Mouse (Mus musculus): ENCODE measurements around the gene Tyrobp.

The Tyrobp gene

GRCm38 (mm10) chr7:30413596-30413995 lies at the start of gene Tyrobp:
Gene Tyrobp (plus strand): TSS chr7:30413760.
- DNase-seq = no peak

GRCm38 (mm10) chr7:30367466-30367865 lies 46.1 kb upstream of the Tyrobp start:
- DNase-seq = no peak

- peak; percentile 98 for DNase-seq
Measured at GRCm38 (mm10) chr7:30373501-30373962, 40.0 kb upstream of the Tyrobp start.

GRCm38 (mm10) chr7:30380061-30380460 lies 33.5 kb upstream of the Tyrobp start:
- no peak for DNase-seq

- no peak for DNase-seq
Measured at GRCm38 (mm10) chr7:30384106-30384505, 29.5 kb upstream of the Tyrobp start.

- no peak for DNase-seq
Measured at GRCm38 (mm10) chr7:30392746-30393520, 20.6 kb upstream of the Tyrobp start.

GRCm38 (mm10) chr7:30393631-30394030 lies 19.9 kb upstream of the Tyrobp start:
- DNase-seq = no peak

GRCm38 (mm10) chr7:30394379-30394778 lies 19.2 kb upstream of the Tyrobp start:
- no peak for DNase-seq

GRCm38 (mm10) chr7:30394871-30395270 lies 18.7 kb upstream of the Tyrobp start:
- no peak for DNase-seq

- no peak for DNase-seq
Measured at GRCm38 (mm10) chr7:30399671-30400070, 13.9 kb upstream of the Tyrobp start.

- no peak for DNase-seq
Measured at GRCm38 (mm10) chr7:30402343-30402742, 11.2 kb upstream of the Tyrobp start.

GRCm38 (mm10) chr7:30408639-30409038 lies 4.9 kb upstream of the Tyrobp start:
- no peak for DNase-seq

GRCm38 (mm10) chr7:30409789-30410188 lies 3.8 kb upstream of the Tyrobp start:
- DNase-seq = no peak

- no peak for DNase-seq
Measured at GRCm38 (mm10) chr7:30411023-30411422, 2.5 kb upstream of the Tyrobp start.

GRCm38 (mm10) chr7:30412735-30413147 lies 819 bp upstream of the Tyrobp start:
- DNase-seq = no peak

GRCm38 (mm10) chr7:30417856-30418255 lies 4.3 kb downstream of the Tyrobp start:
- DNase-seq = no peak

- DNase-seq = peak; percentile 23
Measured at GRCm38 (mm10) chr7:30419561-30420499, 6.3 kb downstream of the Tyrobp start, which contains the start of gene Hcst. Gene Hcst (minus strand): TSS chr7:30419854.

GRCm38 (mm10) chr7:30420673-30421072 lies 7.1 kb downstream of the Tyrobp start:
- DNase-seq = peak; percentile 33

- DNase-seq = peak; percentile 78
Measured at GRCm38 (mm10) chr7:30421175-30421889, 7.8 kb downstream of the Tyrobp start, which contains the start of gene Nfkbid. Gene Nfkbid (plus strand): TSS chr7:30421732.

- peak; percentile 92 for DNase-seq
Measured at GRCm38 (mm10) chr7:30421890-30422435, 8.4 kb downstream of the Tyrobp start.

- DNase-seq = no peak
Measured at GRCm38 (mm10) chr7:30422560-30422959, 9.0 kb downstream of the Tyrobp start.

GRCm38 (mm10) chr7:30423071-30423641 lies 9.6 kb downstream of the Tyrobp start:
- peak; percentile 54 for DNase-seq
